Comparison of ENCODE assay signal across 8 mouse cellular contexts in the genomic region with DNA sequence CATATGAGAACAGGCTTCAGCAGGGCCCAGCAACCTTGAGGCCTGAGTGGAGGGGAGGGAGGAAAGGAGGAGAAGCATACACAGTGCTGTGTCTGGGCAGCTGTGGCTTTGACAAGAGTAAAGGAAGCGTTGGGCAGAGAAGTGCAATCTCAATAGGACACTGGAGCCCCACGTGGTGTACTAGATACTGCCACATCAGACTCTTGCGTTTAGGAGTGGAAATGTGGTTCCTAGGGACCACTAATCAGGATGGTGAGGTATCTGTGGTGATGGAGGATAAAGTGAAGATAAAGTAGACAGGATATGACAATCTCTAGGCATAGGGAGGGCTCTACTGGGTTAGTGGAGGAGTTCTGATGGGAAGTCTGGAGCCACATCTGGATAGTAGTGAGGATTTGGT. TPM values are rescaled to one million over a fixed set of nuclear protein-coding genes. Genes with fewer than 3 reads are reported as not detected.
DNase-seq lines count a peak whose midpoint lies in the region; ATAC-seq and TF ChIP-seq lines count a peak whose summit lies in the region.

No protein-coding gene starts in this region.

- no peaks in the 10 kb centered on the region for H3K9me3 ChIP-seq in lung, embryonic 15.5 days
- H3K9me3 ChIP-seq in embryonic facial prominence, embryonic 15.5 days (replicated peaks) = no peaks in the 10 kb centered on the region
- no peaks in the 10 kb centered on the region for H3K9me3 ChIP-seq in limb, embryonic 14.5 days (ENCODE audit: control insufficient read depth, low read length)
- no peaks in the 10 kb centered on the region for H3K9me3 ChIP-seq in stomach, embryonic 14.5 days (ENCODE audit: control insufficient read depth, low read depth, low read length)

- H3K9ac ChIP-seq in lung, embryonic 15.5 days = peak overlapping the region; percentile 60
- H3K9ac ChIP-seq in embryonic facial prominence, embryonic 15.5 days = no peak overlapping the region
- H3K9ac ChIP-seq in limb, embryonic 14.5 days (ENCODE audit: low read depth, low read length, severe bottlenecking) = peak overlapping the region; percentile 67
- H3K9ac ChIP-seq in stomach, embryonic 14.5 days (replicated peaks; ENCODE audit: low read depth, low read length) = no peak overlapping the region

- peaks cover 29% of the 10 kb centered on the region for H3K4me1 ChIP-seq in lung, embryonic 15.5 days
- H3K4me1 ChIP-seq in embryonic facial prominence, embryonic 15.5 days = peaks cover 37% of the 10 kb centered on the region
- H3K4me1 ChIP-seq in limb, embryonic 14.5 days (ENCODE audit: control insufficient read depth, insufficient read depth, low read length) = peaks cover 29% of the 10 kb centered on the region
- peaks cover 20% of the 10 kb centered on the region for H3K4me1 ChIP-seq in stomach, embryonic 14.5 days (ENCODE audit: control insufficient read depth, insufficient read depth, low read length)

- no peak overlapping the region for H3K27ac ChIP-seq in lung, embryonic 15.5 days
- H3K27ac ChIP-seq in embryonic facial prominence, embryonic 15.5 days (replicated peaks) = no peak overlapping the region; the same call in 1 of the 2 replicates
- H3K27ac ChIP-seq in limb, embryonic 14.5 days (replicated peaks; ENCODE audit: low read depth, low read length) = no peak overlapping the region
- H3K27ac ChIP-seq in stomach, embryonic 14.5 days (ENCODE audit: low read length) = no peak overlapping the region

- H3K4me3 ChIP-seq in lung, embryonic 15.5 days = peak overlapping the region; percentile 67
- peak overlapping the region; percentile 80 for H3K4me3 ChIP-seq in embryonic facial prominence, embryonic 15.5 days (replicated peaks)
- H3K4me3 ChIP-seq in limb, embryonic 14.5 days (replicated peaks; ENCODE audit: low read length) = peak overlapping the region; percentile 83
- H3K4me3 ChIP-seq in stomach, embryonic 14.5 days (ENCODE audit: low read depth, low read length) = peak overlapping the region; percentile 63

- TF ChIP-seq POLR2A in limb, embryonic 14.5 days (IDR thresholded peaks at IDR 0.05; ENCODE audit: borderline replicate concordance, extremely low read depth, insufficient read depth, insufficient read length) = no peak

- H3K27me3 ChIP-seq in lung, embryonic 15.5 days = no peaks in the 10 kb centered on the region
- H3K27me3 ChIP-seq in embryonic facial prominence, embryonic 15.5 days = no peaks in the 10 kb centered on the region
- H3K27me3 ChIP-seq in limb, embryonic 14.5 days (ENCODE audit: control insufficient read depth, insufficient read depth, low read length) = no peaks in the 10 kb centered on the region
- no peaks in the 10 kb centered on the region for H3K27me3 ChIP-seq in stomach, embryonic 14.5 days (ENCODE audit: control insufficient read depth, insufficient read depth, low read length)

- DNase-seq in lung, postnatal 10 days = no peak
- no peak for DNase-seq in limb, embryonic 14.5 days (ENCODE audit: low spot score)
- DNase-seq in gastrocnemius, adult 8-10 months (ENCODE audit: low spot score in 2 of 2) = no peak
- DNase-seq in layer of hippocampus, adult 11-12 months (ENCODE audit: low spot score) = no peak
- DNase-seq in thymus, postnatal 4 days = no peak

- ATAC-seq in lung, embryonic 15.5 days (ENCODE audit: borderline replicate concordance, extremely low read depth, low FRiP score, low TSS enrichment) = no peak
- ATAC-seq in embryonic facial prominence, embryonic 15.5 days (ENCODE audit: insufficient number of reproducible peaks, low FRiP score, low TSS enrichment, low read depth) = no peak
- no peak for ATAC-seq in limb, embryonic 14.5 days (ENCODE audit: low FRiP score, low read depth)
- no peak for ATAC-seq in stomach, embryonic 14.5 days (ENCODE audit: insufficient number of reproducible peaks, insufficient read depth, low FRiP score, low read depth)

- H3K36me3 ChIP-seq in lung, embryonic 15.5 days = peaks cover 19% of the 10 kb centered on the region
- peaks cover 37% of the 10 kb centered on the region for H3K36me3 ChIP-seq in embryonic facial prominence, embryonic 15.5 days
- H3K36me3 ChIP-seq in limb, embryonic 14.5 days (ENCODE audit: control insufficient read depth, insufficient read depth, low read length) = peaks cover 31% of the 10 kb centered on the region
- peaks cover 24% of the 10 kb centered on the region for H3K36me3 ChIP-seq in stomach, embryonic 14.5 days (ENCODE audit: control insufficient read depth, insufficient read depth, low read length)

- WGBS in lung, embryonic 15.5 days = 56% methylated on average over 3 of the region's 3 CpGs
- WGBS in embryonic facial prominence, embryonic 15.5 days = 60% methylated on average over 3 of the region's 3 CpGs
- 60% methylated on average over 3 of the region's 3 CpGs for WGBS in limb, embryonic 14.5 days
- 69% methylated on average over 3 of the region's 3 CpGs for WGBS in stomach, embryonic 14.5 days

- H3K4me2 ChIP-seq in lung, embryonic 15.5 days = peak overlapping the region; percentile 76
- H3K4me2 ChIP-seq in embryonic facial prominence, embryonic 15.5 days (replicated peaks) = peak overlapping the region; percentile 76
- H3K4me2 ChIP-seq in limb, embryonic 14.5 days (replicated peaks; ENCODE audit: low read depth, low read length, severe bottlenecking) = peak overlapping the region; percentile 85
- H3K4me2 ChIP-seq in stomach, embryonic 14.5 days (replicated peaks; ENCODE audit: low read depth, low read length) = peak overlapping the region; percentile 62

RNA-seq across cellular contexts. Expression of a gene that starts 1.0 kb away (rescaled TPM):
- 12.1 and 14.0 TPM in 2 replicates for polyA plus RNA-seq in lung, embryonic 15.5 days (2015; fragmentation: Nextera tagmentation; extraction: Ambion mirVana)
- 18.2 and 19.0 TPM in 2 replicates for polyA plus RNA-seq in embryonic facial prominence, embryonic 15.5 days (2015; fragmentation: Nextera tagmentation; extraction: Ambion mirVana)
- 30.0 and 43.2 TPM in 2 replicates for polyA plus RNA-seq in limb, embryonic 14.5 days (2012; rRNA removed)
- 13.7 and 14.5 TPM in 2 replicates for polyA plus RNA-seq in limb, embryonic 14.5 days (2014; fragmentation: Nextera tagmentation; extraction: Ambion mirVana)
- 14.1 and 14.7 TPM in 2 replicates for polyA plus RNA-seq in stomach, embryonic 14.5 days (2014; fragmentation: Nextera tagmentation; extraction: Ambion mirVana)
- total RNA-seq in gastrocnemius, adult 8-10 months (2022) = 10 to 100 TPM in 3 of 4 experiments, 1 to 10 TPM in 1; 8.4 to 13.0 (median 11.4) TPM

RNA-seq across cellular contexts. Expression of a gene that starts 4.5 kb away (rescaled TPM):
- 50.9 and 52.3 TPM in 2 replicates for polyA plus RNA-seq in lung, embryonic 15.5 days (2015; fragmentation: Nextera tagmentation; extraction: Ambion mirVana)
- polyA plus RNA-seq in embryonic facial prominence, embryonic 15.5 days (2015; fragmentation: Nextera tagmentation; extraction: Ambion mirVana) = 57.8 and 63.0 TPM in 2 replicates
- polyA plus RNA-seq in limb, embryonic 14.5 days (2012; rRNA removed) = 43.2 and 48.1 TPM in 2 replicates
- 51.1 and 56.0 TPM in 2 replicates for polyA plus RNA-seq in limb, embryonic 14.5 days (2014; fragmentation: Nextera tagmentation; extraction: Ambion mirVana)
- 47.4 and 48.5 TPM in 2 replicates for polyA plus RNA-seq in stomach, embryonic 14.5 days (2014; fragmentation: Nextera tagmentation; extraction: Ambion mirVana)
- total RNA-seq in gastrocnemius, adult 8-10 months (2022) = 10 to 100 TPM in 3 of 4 experiments, 1 to 10 TPM in 1; 8.8 to 10.7 (median 10.6) TPM

RNA-seq across cellular contexts. Expression of a gene that starts 21.7 kb away (rescaled TPM):
- polyA plus RNA-seq in lung, embryonic 15.5 days (2015; fragmentation: Nextera tagmentation; extraction: Ambion mirVana) = 38.4 and 42.8 TPM in 2 replicates
- 40.5 and 44.8 TPM in 2 replicates for polyA plus RNA-seq in embryonic facial prominence, embryonic 15.5 days (2015; fragmentation: Nextera tagmentation; extraction: Ambion mirVana)
- polyA plus RNA-seq in limb, embryonic 14.5 days (2012; rRNA removed) = 26.9 and 29.0 TPM in 2 replicates
- 31.6 and 35.8 TPM in 2 replicates for polyA plus RNA-seq in limb, embryonic 14.5 days (2014; fragmentation: Nextera tagmentation; extraction: Ambion mirVana)
- polyA plus RNA-seq in stomach, embryonic 14.5 days (2014; fragmentation: Nextera tagmentation; extraction: Ambion mirVana) = 38.8 and 43.5 TPM in 2 replicates
- 10 to 100 TPM; 74.3 to 87.3 (median 80.7) TPM for total RNA-seq in gastrocnemius, adult 8-10 months (2022)

RNA-seq across cellular contexts. Expression of a gene that starts 25.4 kb away (rescaled TPM):
- polyA plus RNA-seq in lung, embryonic 15.5 days (2015; fragmentation: Nextera tagmentation; extraction: Ambion mirVana) = 52.2 and 53.3 TPM in 2 replicates
- 38.1 and 46.9 TPM in 2 replicates for polyA plus RNA-seq in embryonic facial prominence, embryonic 15.5 days (2015; fragmentation: Nextera tagmentation; extraction: Ambion mirVana)
- 12.8 and 16.3 TPM in 2 replicates for polyA plus RNA-seq in limb, embryonic 14.5 days (2012; rRNA removed)
- 23.0 and 29.3 TPM in 2 replicates for polyA plus RNA-seq in limb, embryonic 14.5 days (2014; fragmentation: Nextera tagmentation; extraction: Ambion mirVana)
- polyA plus RNA-seq in stomach, embryonic 14.5 days (2014; fragmentation: Nextera tagmentation; extraction: Ambion mirVana) = 54.4 and 55.8 TPM in 2 replicates
- not detected for total RNA-seq in gastrocnemius, adult 8-10 months (2022)

RNA-seq across cellular contexts. Expression of a gene that starts 33.7 kb away (rescaled TPM):
- 129 and 146 TPM in 2 replicates for polyA plus RNA-seq in lung, embryonic 15.5 days (2015; fragmentation: Nextera tagmentation; extraction: Ambion mirVana)
- 133 and 143 TPM in 2 replicates for polyA plus RNA-seq in embryonic facial prominence, embryonic 15.5 days (2015; fragmentation: Nextera tagmentation; extraction: Ambion mirVana)
- 127 and 159 TPM in 2 replicates for polyA plus RNA-seq in limb, embryonic 14.5 days (2012; rRNA removed)
- 121 and 129 TPM in 2 replicates for polyA plus RNA-seq in limb, embryonic 14.5 days (2014; fragmentation: Nextera tagmentation; extraction: Ambion mirVana)
- 122 and 125 TPM in 2 replicates for polyA plus RNA-seq in stomach, embryonic 14.5 days (2014; fragmentation: Nextera tagmentation; extraction: Ambion mirVana)
- 100 to 1,000 TPM; 155 to 165 (median 161) TPM for total RNA-seq in gastrocnemius, adult 8-10 months (2022)

Comparison
In these comparisons a context has a peak if more than half of its experiments do, and no peak if none do; other contexts are left out.
1. H3K9ac ChIP-seq: peak in lung, embryonic 15.5 days (single experiment) and limb, embryonic 14.5 days (single experiment); none in embryonic facial prominence, embryonic 15.5 days (single experiment) and stomach, embryonic 14.5 days (single experiment).
2. Peak in every context shown above with its lines, with median percentiles within 50 percentile points of each other: H3K4me2 ChIP-seq and H3K4me3 ChIP-seq.